Mouse (Mus musculus) spleen, adult 2 months (tissue): ENCODE measurements around the gene Selenov. TPM values are rescaled to one million over a fixed set of nuclear protein-coding genes. Genes with fewer than 3 reads are reported as not detected.
A peak's percentile ranks its signal among the peaks of the same experiment; 100 is the strongest.

Source experiments
- DNase-seq, 2 experiments: peaks; one replicate each; pipeline versions ENCODE4 v3.0.0 to v3.0.0-alpha.2; 2012 to 2021; ENCODE audit warnings: low spot score in 2 of 2, low read depth in 1 of 2
- H3K27ac ChIP-seq: fragments of 200-500 bp; 2 replicates; pipeline ENCODE4 v1.5.1; 2012; ENCODE audit warnings: low read length, inconsistent platforms; ENCODE audit not compliant: insufficient read depth
- H3K27me3 ChIP-seq: fragments of 200-500 bp; 2 replicates; pipeline ENCODE4 v1.6.1; 2012; ENCODE audit warnings: mild to moderate bottlenecking, moderate library complexity, low read length, inconsistent platforms; ENCODE audit not compliant: control insufficient read depth, insufficient read depth
- H3K36me3 ChIP-seq: fragments of 200-500 bp; 2 replicates; pipeline ENCODE4 v1.6.1; 2012; ENCODE audit warnings: mild to moderate bottlenecking, low read length, inconsistent platforms; ENCODE audit not compliant: control insufficient read depth, insufficient read depth
- H3K4me1 ChIP-seq: fragments of 200-500 bp; 2 replicates; pipeline ENCODE4 v1.6.1; 2011; ENCODE audit warnings: inconsistent platforms; ENCODE audit not compliant: control insufficient read depth, insufficient read depth, insufficient read length
- H3K4me3 ChIP-seq: fragments of 200-500 bp; 2 replicates; pipeline ENCODE4 v1.5.1; 2011; ENCODE audit warnings: mild to moderate bottlenecking, inconsistent platforms; ENCODE audit not compliant: insufficient read depth, insufficient read length; ENCODE audit errors: extremely low read depth
- CTCF ChIP-seq: fragments of 200-500 bp; IDR thresholded peaks from 2 replicates; pipeline ENCODE4 v1.5.1; 2011; ENCODE audit warnings: mild to moderate bottlenecking, inconsistent platforms; ENCODE audit not compliant: insufficient read depth, insufficient read length, insufficient replicate concordance; ENCODE audit errors: extremely low read depth
- POLR2A ChIP-seq: fragments of 200-500 bp; IDR thresholded peaks from 2 replicates; pipeline ENCODE4 v1.6.1; 2011; ENCODE audit warnings: low read depth, low read length, inconsistent platforms
- WGBS: fragments of 180-500 bp; shearing (Covaris S2); methylation state at CpG from one replicate; pipeline ENCODE4 v1.1.7; 2018; 5-methylcytosine and 5-hydroxymethylcytosine counted together
- polyA plus RNA-seq: library from polyadenylated mRNA; depleted of rRNA; stranded (reverse); fragments of >200 nt; gene quantifications from 2 replicates; pipeline ENCODE4 v1.2.3, GENCODE M21; 2012; rRNA removed

Selenov gene
- not detected in 2 replicates for polyA plus RNA-seq

DNA sequence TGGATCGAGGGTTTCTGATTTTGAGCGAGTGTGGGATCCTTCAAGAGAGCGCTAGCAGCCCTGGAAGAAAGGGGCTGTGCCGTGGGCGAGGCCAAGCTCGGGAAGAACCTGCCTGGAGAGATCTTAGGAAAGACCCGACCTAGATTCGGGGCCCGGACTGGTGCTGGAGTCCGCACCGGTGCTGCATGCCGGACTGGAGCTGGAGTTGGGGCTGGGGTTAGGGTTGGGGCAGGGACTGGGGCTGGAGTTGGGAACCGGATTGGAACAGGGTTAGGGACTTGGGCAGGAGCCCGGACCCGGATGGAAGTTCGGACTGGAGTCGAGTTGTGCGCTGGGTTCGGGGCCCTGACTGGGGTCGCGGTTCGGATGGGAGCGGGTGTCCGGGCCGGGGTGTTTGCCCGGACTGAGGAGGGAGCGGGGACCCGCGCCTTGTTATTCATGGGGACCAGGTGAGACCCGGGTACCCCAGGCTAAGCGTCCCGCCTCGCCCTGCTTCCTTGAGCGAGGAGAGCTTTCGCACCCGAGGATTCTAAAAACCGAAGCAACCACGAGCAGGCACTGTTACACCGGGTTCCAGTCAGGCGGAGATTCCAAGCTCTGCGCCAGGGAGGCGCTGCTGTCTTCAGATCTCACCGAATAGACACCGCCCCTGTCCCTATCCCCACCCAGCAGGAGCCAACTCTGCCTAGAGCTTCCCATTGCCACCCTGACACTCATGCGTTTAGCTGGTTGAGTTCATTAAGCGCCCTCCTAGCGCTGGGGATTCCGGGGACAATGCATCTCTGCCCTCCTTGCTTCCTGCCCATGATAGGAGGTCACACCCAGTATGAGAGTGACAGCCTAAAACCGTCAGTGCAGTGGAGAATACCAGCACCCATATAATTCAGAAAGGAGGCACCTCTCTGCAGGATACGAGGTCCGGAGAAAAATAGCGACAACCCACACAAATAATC is at the start of gene Selenov:
Gene Selenov (minus strand): TSS at position 549 of the 953 bp plus-strand sequence.
- Histone ChIP-seq H3K4me1 (peaks cover 6% of the 10 kb centered on the region; the same call in 1 of the 2 replicates), H3K27ac (no peak within 1 kb of the TSS), H3K27me3 (peaks cover 17% of the 10 kb centered on the region), H3K36me3 (no peaks in the 10 kb centered on the region), H3K4me3 (no peak within 1 kb of the TSS)
- TF ChIP-seq CTCF (no peak), POLR2A (no peak)
- WGBS: 8% methylated on average over 52 of the region's 52 CpGs
- no peak for DNase-seq

DNA sequence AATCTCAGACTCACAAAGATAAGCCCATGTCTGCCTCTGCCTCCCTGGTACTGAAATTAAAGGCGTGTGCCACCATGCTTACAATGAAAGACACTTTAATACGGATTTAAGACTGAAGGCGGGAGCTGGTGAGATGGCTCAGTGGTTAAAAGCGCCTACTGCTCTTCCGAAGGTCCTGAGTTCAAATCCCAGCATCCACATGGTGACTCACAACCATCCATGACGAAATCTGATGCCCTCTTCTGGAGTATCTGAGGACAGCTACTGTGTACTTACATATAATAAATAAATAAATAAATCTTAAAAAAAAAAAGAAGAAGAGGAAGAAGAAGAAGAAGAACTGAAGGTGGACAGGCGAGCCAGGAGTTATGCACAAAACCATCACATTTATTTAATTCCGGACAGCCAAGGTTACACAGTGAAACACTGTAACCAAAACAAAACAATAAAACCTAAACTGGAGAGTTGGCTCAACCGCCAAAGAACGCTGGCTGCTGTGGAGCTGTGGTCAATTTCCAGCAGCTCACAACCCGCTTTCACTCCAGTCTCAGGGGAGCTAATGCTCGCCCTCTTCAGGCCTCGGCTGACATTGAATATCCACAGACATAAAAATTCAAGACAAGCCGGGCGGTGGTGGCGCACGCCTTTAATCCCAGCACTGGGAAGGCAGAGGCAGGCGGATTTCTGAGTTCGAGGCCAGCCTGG is 48.4 kb upstream of the Selenov start:
- TF ChIP-seq POLR2A (no peak), CTCF (peak; percentile 11; the same call in 1 of the 2 replicates)
- Histone ChIP-seq H3K27me3 (no peaks in the 10 kb centered on the region), H3K4me1 (no peaks in the 10 kb centered on the region; the same call in none of the 2 replicates), H3K36me3 (no peaks in the 10 kb centered on the region), H3K4me3 (peak overlapping the region; percentile 55; the same call in 1 of the 2 replicates), H3K27ac (peak overlapping the region; percentile 92)
- WGBS: 17% methylated on average over 19 of the region's 19 CpGs
- DNase-seq: peak; percentile 55 to 63

- TF ChIP-seq CTCF (no peak), POLR2A (peak; percentile 92)
- Histone ChIP-seq H3K27me3 (no peaks in the 10 kb centered on the region), H3K4me1 (no peaks in the 10 kb centered on the region; the same call in none of the 2 replicates), H3K4me3 (peak within 1 kb of the TSS; percentile 86), H3K36me3 (no peaks in the 10 kb centered on the region), H3K27ac (peak within 1 kb of the TSS; percentile 92)
- WGBS: under 1% methylated on average over 77 of the region's 77 CpGs
- peak; percentile 98 for DNase-seq
Measured at GRCm38 (mm10) chr7:28338108-28338998, 47.4 kb upstream of the Selenov start, which contains the start of gene Supt5. Gene Supt5 (minus strand): TSS chr7:28338746.

DNA sequence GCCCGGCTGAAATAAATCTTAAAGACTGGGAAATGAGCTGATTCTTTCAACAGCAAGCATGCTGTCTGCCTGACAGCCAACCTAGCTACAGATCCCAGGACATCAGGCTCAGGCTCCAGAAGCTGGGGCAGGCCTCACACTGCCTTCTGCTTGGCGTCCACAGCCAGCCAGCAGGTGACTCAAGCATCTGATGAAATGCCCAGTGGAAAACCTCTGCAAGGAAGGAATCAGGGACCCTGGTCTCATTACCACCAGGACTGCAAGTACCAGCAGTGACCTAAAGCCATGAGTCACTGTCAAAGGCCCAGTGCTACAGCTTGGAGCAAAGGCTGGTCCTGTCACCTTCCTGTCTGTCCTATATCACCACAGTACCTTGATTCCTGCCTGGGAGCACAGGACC is 44.5 kb upstream of the Selenov start:
- H3K36me3 ChIP-seq: peaks cover 5% of the 10 kb centered on the region
- 93% methylated on average over 2 of the region's 2 CpGs for WGBS
- H3K4me1 ChIP-seq: no peaks in the 10 kb centered on the region; the same call in none of the 2 replicates
- no peaks in the 10 kb centered on the region for H3K27me3 ChIP-seq
- no peak overlapping the region for H3K4me3 ChIP-seq
- H3K27ac ChIP-seq: no peak overlapping the region
- no peak for DNase-seq
- TF ChIP-seq POLR2A (no peak), CTCF (no peak)

DNA sequence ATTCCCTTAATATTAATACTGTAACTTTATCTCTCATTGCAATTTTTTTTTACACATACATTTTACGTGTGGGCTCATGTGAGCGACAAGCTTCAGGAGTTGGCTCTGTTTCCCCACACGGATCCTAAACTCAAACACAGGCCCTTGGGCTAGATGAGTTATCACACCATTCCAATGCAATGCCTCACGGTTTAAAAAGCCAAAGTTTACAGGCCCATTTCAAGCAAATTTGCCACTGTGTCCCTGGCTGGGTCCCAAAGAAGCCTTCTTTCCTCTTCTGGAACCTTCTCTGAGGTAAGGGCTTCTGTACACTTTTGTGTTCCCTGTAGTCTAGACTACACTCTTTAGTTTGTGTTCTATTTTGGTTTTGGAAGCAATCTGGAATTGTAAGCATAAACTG is 43.5 kb upstream of the Selenov start:
- H3K27me3 ChIP-seq: no peaks in the 10 kb centered on the region
- 91% methylated on average over 4 of the region's 4 CpGs for WGBS
- DNase-seq: no peak
- TF ChIP-seq CTCF (no peak), POLR2A (no peak)
- peaks cover 13% of the 10 kb centered on the region for H3K36me3 ChIP-seq
- H3K27ac ChIP-seq: no peak overlapping the region
- no peak overlapping the region for H3K4me3 ChIP-seq
- H3K4me1 ChIP-seq: no peaks in the 10 kb centered on the region; the same call in none of the 2 replicates

DNA sequence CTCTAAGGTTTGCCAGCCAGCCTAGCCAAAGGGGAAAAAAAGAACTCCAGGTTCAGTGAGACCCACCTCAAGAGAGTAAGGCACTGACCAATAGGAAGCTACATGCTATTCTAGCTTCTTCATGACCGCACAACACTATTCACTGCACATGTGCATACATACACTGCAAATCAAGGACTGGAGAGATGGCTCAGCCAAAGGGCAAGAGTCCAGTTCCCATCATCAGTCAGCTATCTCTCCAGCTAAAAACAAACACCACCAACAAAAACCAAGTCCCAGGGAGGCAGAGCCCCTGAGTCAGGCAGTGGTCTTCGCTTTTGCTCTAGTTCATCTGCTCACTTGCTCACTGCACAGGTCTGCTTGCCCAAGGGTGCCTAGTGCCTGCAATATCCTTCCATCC is 37.3 kb upstream of the Selenov start:
- H3K27ac ChIP-seq: no peak overlapping the region
- no peak for DNase-seq
- no peaks in the 10 kb centered on the region for H3K27me3 ChIP-seq
- WGBS: 93% methylated on average over 2 of the region's 2 CpGs
- H3K36me3 ChIP-seq: peaks cover 44% of the 10 kb centered on the region
- H3K4me1 ChIP-seq: no peaks in the 10 kb centered on the region
- no peak for TF ChIP-seq CTCF
- no peak for TF ChIP-seq POLR2A
- H3K4me3 ChIP-seq: no peak overlapping the region
